Mouse (Mus musculus): ENCODE data around the gene Fcho1.

GRCm38 (mm10) chr8:71709134-71709799 is 16.2 kb downstream of the Fcho1 start:
- no peak for TF ChIP-seq CTCF (IDR thresholded peaks at IDR 0.05; ENCODE audit: low read depth)
- TF ChIP-seq EP300 (IDR thresholded peaks at IDR 0.05; ENCODE audit: low read depth): no peak
